Mouse (Mus musculus): ENCODE measurements around the gene Tmem159. TPM values are rescaled to one million over a fixed set of nuclear protein-coding genes. Genes with fewer than 3 reads are reported as not detected.

Tmem159 gene
- polyA plus RNA-seq, 1 experiment = 9.9 TPM

DNA sequence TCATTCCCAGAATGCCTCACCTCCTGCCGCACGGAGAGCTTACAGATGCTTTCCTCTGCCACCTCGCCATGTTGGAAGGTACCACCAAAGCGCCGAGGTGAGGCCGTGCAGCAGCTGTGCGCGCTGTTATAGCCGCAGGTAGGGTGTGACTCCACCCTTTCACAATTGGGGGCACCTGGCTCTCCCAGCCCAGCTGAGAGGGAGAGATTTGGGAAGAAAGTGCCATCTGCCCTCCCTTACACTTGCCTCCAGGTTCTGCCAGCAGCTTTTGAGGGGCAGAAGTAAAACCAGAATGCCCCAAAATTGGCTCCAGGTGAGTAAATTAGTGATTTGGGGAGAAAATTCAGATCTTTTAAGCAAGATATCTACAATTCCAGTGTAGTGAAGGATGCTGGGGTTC, 43.0 kb downstream of the Tmem159 start, which contains the start of gene Zp2:
TSS of gene Zp2 (minus strand) at position 101 of the 400 bp plus-strand sequence.
- Histone ChIP-seq H3K79me2 (ENCODE audit: control insufficient read depth, insufficient read depth) (no peaks in the 10 kb centered on the region), H3K36me3 (ENCODE audit: control insufficient read depth, insufficient read depth) (no peaks in the 10 kb centered on the region), H3K4me2 (ENCODE audit: low read depth) (no peak within 1 kb of the TSS), H3ac (ENCODE audit: control insufficient read depth, insufficient read length) (no peak within 1 kb of the TSS), H3K27me3 (ENCODE audit: control insufficient read depth, insufficient read depth, insufficient read length) (no peaks in the 10 kb centered on the region), H3K4me3 (no peak within 1 kb of the TSS)
- TF ChIP-seq TCF3 (IDR thresholded peaks at IDR 0.05; ENCODE audit: insufficient read length, low read depth) (no peak), MYOD1 (IDR thresholded peaks at IDR 0.05; ENCODE audit: control insufficient read depth in 1 of 3, insufficient read length in 2 of 3, low read depth in 2 of 3) (no peak), MYOG (IDR thresholded peaks at IDR 0.05; ENCODE audit: control insufficient read depth in 1 of 3, insufficient read depth in 1 of 3, insufficient read length in 2 of 3, low read depth in 2 of 3) (no peak), E2F4 (IDR thresholded peaks at IDR 0.05; ENCODE audit: insufficient read depth) (no peak), USF1 (IDR thresholded peaks at IDR 0.05; ENCODE audit: low read depth) (no peak), POLR2A (IDR thresholded peaks at IDR 0.05; ENCODE audit: insufficient read length, low read depth) (no peak), MAX (IDR thresholded peaks at IDR 0.05; ENCODE audit: low read depth) (no peak), TCF12 (IDR thresholded peaks at IDR 0.05; ENCODE audit: insufficient read depth, poor library complexity, severe bottlenecking) (no peak), REST (IDR thresholded peaks at IDR 0.05; ENCODE audit: insufficient read depth, insufficient read length) (no peak), POLR2AphosphoS2 (IDR thresholded peaks at IDR 0.05; ENCODE audit: insufficient read length, low read depth) (no peak), SRF (IDR thresholded peaks at IDR 0.05; ENCODE audit: control insufficient read depth, insufficient read length, low read depth) (no peak), CEBPB (IDR thresholded peaks at IDR 0.05; ENCODE audit: insufficient read depth, poor library complexity, severe bottlenecking) (no peak)

DNA sequence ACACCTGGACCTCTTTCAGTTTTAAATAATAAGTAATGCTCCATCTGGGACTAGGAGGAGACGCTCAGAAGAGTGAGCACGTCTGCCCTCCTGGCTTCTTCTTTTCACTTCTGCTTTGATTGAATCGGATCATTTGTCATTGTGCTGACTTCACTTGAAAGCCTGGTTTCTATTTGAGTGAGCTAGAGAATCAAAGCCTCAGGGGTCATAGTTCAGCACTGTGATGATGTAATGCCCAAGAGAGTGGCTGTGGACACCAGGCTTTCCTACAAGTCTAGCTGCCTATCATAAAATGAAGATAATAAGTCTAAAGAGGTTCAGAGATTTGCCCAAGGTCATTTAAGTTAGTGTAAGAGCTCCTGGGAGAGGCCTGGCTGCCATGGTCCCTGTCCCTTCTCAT, 48.1 kb downstream of the Tmem159 start:
- no peak overlapping the region for H3K4me3 ChIP-seq
- TF ChIP-seq MAX (IDR thresholded peaks at IDR 0.05; ENCODE audit: low read depth) = no peak
- TF ChIP-seq USF1 (IDR thresholded peaks at IDR 0.05; ENCODE audit: low read depth) = no peak
- no peak for TF ChIP-seq POLR2AphosphoS2 (IDR thresholded peaks at IDR 0.05; ENCODE audit: insufficient read length, low read depth)
- no peaks in the 10 kb centered on the region for H3K36me3 ChIP-seq (ENCODE audit: control insufficient read depth, insufficient read depth)
- no peaks in the 10 kb centered on the region for H3K27me3 ChIP-seq (ENCODE audit: control insufficient read depth, insufficient read depth, insufficient read length)
- H3K4me2 ChIP-seq (ENCODE audit: low read depth) = no peak overlapping the region
- no peak overlapping the region for H3ac ChIP-seq (ENCODE audit: control insufficient read depth, insufficient read length)
- no peaks in the 10 kb centered on the region for H3K79me2 ChIP-seq (ENCODE audit: control insufficient read depth, insufficient read depth)

DNA sequence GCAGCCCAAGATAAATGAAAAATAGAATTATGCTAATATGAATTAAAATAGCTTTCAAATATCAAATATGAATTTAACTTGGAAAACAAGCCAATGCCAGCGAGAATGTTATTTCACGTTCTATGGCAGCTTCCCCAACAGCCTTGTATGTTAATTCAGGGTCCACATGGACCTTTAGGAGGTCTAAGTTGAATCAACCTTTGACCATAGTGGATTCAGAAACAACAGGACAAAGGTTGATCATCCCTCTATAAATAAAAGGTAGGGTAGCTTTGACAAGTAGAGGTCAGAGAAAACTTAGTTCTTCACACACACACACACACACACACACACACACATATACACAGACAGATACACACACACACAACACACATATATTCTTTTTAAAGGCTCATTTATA, 48.7 kb downstream of the Tmem159 start:
- TF ChIP-seq POLR2A (IDR thresholded peaks at IDR 0.05; ENCODE audit: insufficient read length, low read depth) (no peak), TCF12 (IDR thresholded peaks at IDR 0.05; ENCODE audit: insufficient read depth, poor library complexity, severe bottlenecking) (no peak), SRF (IDR thresholded peaks at IDR 0.05; ENCODE audit: control insufficient read depth, insufficient read length, low read depth) (no peak), MYOD1 (IDR thresholded peaks at IDR 0.05; ENCODE audit: control insufficient read depth in 1 of 3, insufficient read length in 2 of 3, low read depth in 2 of 3) (no peak), CEBPB (IDR thresholded peaks at IDR 0.05; ENCODE audit: insufficient read depth, poor library complexity, severe bottlenecking) (no peak), USF1 (IDR thresholded peaks at IDR 0.05; ENCODE audit: low read depth) (no peak), POLR2AphosphoS2 (IDR thresholded peaks at IDR 0.05; ENCODE audit: insufficient read length, low read depth) (no peak), REST (IDR thresholded peaks at IDR 0.05; ENCODE audit: insufficient read depth, insufficient read length) (no peak), TCF3 (IDR thresholded peaks at IDR 0.05; ENCODE audit: insufficient read length, low read depth) (no peak), MAX (IDR thresholded peaks at IDR 0.05; ENCODE audit: low read depth) (no peak), E2F4 (IDR thresholded peaks at IDR 0.05; ENCODE audit: insufficient read depth) (no peak), MYOG (IDR thresholded peaks at IDR 0.05; ENCODE audit: control insufficient read depth in 1 of 3, insufficient read depth in 1 of 3, insufficient read length in 2 of 3, low read depth in 2 of 3) (no peak)
- Histone ChIP-seq H3K4me2 (ENCODE audit: low read depth) (no peak overlapping the region), H3K79me2 (ENCODE audit: control insufficient read depth, insufficient read depth) (no peaks in the 10 kb centered on the region), H3K4me3 (no peak overlapping the region), H3ac (ENCODE audit: control insufficient read depth, insufficient read length) (no peak overlapping the region), H3K36me3 (ENCODE audit: control insufficient read depth, insufficient read depth) (no peaks in the 10 kb centered on the region), H3K27me3 (ENCODE audit: control insufficient read depth, insufficient read depth, insufficient read length) (no peaks in the 10 kb centered on the region)

DNA sequence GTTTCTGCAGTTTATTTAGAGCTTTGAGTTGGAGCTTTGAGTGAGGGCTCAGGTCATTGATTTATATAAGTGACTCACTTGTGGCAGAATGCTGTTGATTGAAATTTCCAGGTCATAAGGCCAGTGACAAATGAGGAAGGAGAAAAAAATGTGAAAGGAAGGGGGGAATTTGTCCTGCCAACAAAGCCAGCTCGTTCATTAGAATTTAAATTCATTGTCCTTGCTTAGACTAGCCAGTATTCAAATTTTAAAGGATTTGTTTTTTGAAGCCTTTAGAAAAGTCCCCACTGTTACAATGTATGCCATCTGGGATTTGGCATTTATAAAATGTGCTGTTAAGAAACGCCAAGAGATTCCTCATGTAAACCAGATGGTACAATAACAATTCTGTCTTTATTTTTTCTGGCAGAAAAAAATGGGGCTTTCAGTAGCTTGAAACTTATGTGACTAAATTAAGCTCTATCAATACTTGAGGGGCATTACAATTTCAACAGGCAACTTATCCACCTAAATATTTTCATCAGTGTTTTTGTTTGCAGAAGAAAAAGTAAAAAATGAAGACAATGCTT, 54.8 kb downstream of the Tmem159 start:
- Histone ChIP-seq H3K79me2 (ENCODE audit: control insufficient read depth, insufficient read depth) (no peaks in the 10 kb centered on the region), H3K4me2 (ENCODE audit: low read depth) (no peak overlapping the region), H3K36me3 (ENCODE audit: control insufficient read depth, insufficient read depth) (no peaks in the 10 kb centered on the region), H3K4me3 (no peak overlapping the region), H3ac (ENCODE audit: control insufficient read depth, insufficient read length) (no peak overlapping the region), H3K27me3 (ENCODE audit: control insufficient read depth, insufficient read depth, insufficient read length) (no peaks in the 10 kb centered on the region)
- no peak for TF ChIP-seq E2F4 (IDR thresholded peaks at IDR 0.05; ENCODE audit: insufficient read depth)
- TF ChIP-seq POLR2A (IDR thresholded peaks at IDR 0.05; ENCODE audit: insufficient read length, low read depth) = no peak
- TF ChIP-seq SRF (IDR thresholded peaks at IDR 0.05; ENCODE audit: control insufficient read depth, insufficient read length, low read depth) = no peak
- TF ChIP-seq TCF3 (IDR thresholded peaks at IDR 0.05; ENCODE audit: insufficient read length, low read depth) = no peak

DNA sequence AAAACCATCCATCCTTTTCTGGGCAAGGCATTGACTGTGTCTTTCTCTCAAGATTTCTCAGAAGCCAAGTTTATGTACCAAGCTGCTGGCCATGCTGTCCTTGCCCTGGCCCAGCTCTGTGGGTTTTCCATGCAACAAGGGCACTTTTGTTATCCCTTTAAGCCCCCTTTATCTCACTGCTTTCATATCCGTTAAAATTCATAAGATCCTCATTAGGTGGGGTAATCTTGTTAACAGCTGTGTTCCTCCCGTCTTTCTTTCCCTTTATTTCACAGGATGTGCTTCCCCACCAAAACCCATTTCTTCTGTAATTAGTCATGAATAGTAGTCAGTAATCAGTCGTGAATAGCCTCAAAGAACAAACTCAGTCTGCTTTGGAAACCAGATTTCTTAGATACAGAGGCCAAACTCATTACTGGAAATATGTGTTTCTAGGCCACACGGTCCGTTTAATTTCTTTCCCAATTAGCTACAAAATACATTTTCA, 55.5 kb downstream of the Tmem159 start:
- H3ac ChIP-seq (ENCODE audit: control insufficient read depth, insufficient read length) = no peak overlapping the region
- no peaks in the 10 kb centered on the region for H3K79me2 ChIP-seq (ENCODE audit: control insufficient read depth, insufficient read depth)
- H3K4me2 ChIP-seq (ENCODE audit: low read depth) = no peak overlapping the region
- H3K4me3 ChIP-seq = no peak overlapping the region
- H3K27me3 ChIP-seq (ENCODE audit: control insufficient read depth, insufficient read depth, insufficient read length) = no peaks in the 10 kb centered on the region
- no peaks in the 10 kb centered on the region for H3K36me3 ChIP-seq (ENCODE audit: control insufficient read depth, insufficient read depth)
- no peak for TF ChIP-seq POLR2A (IDR thresholded peaks at IDR 0.05; ENCODE audit: insufficient read length, low read depth)
- no peak for TF ChIP-seq MYOD1 (IDR thresholded peaks at IDR 0.05; ENCODE audit: control insufficient read depth in 1 of 3, insufficient read length in 2 of 3, low read depth in 2 of 3)
- no peak for TF ChIP-seq E2F4 (IDR thresholded peaks at IDR 0.05; ENCODE audit: insufficient read depth)
- TF ChIP-seq TCF12 (IDR thresholded peaks at IDR 0.05; ENCODE audit: insufficient read depth, poor library complexity, severe bottlenecking) = no peak
- TF ChIP-seq REST (IDR thresholded peaks at IDR 0.05; ENCODE audit: insufficient read depth, insufficient read length) = no peak
- TF ChIP-seq MAX (IDR thresholded peaks at IDR 0.05; ENCODE audit: low read depth) = no peak
- no peak for TF ChIP-seq SRF (IDR thresholded peaks at IDR 0.05; ENCODE audit: control insufficient read depth, insufficient read length, low read depth)
- no peak for TF ChIP-seq USF1 (IDR thresholded peaks at IDR 0.05; ENCODE audit: low read depth)
- TF ChIP-seq MYOG (IDR thresholded peaks at IDR 0.05; ENCODE audit: control insufficient read depth in 1 of 3, insufficient read depth in 1 of 3, insufficient read length in 2 of 3, low read depth in 2 of 3) = no peak
- TF ChIP-seq TCF3 (IDR thresholded peaks at IDR 0.05; ENCODE audit: insufficient read length, low read depth) = no peak
- TF ChIP-seq CEBPB (IDR thresholded peaks at IDR 0.05; ENCODE audit: insufficient read depth, poor library complexity, severe bottlenecking) = no peak
- no peak for TF ChIP-seq POLR2AphosphoS2 (IDR thresholded peaks at IDR 0.05; ENCODE audit: insufficient read length, low read depth)

Data from myocyte (in vitro differentiated cells).